Mouse (Mus musculus) heart, adult 2 months (tissue): Measurements from ENCODE around the gene Lrrtm1. TPM values are rescaled to one million over a fixed set of nuclear protein-coding genes. Genes with fewer than 3 reads are reported as not detected.

Experiments
- DNase-seq, 2 experiments: peaks; one replicate each; pipeline ENCODE4 v3.0.0; 2021
- H3K27ac ChIP-seq: fragments of 200-600 bp; 2 replicates; pipeline ENCODE4 v1.8.1; 2022
- H3K27me3 ChIP-seq: fragments of 200-500 bp; 2 replicates; pipeline ENCODE4 v1.6.1; 2012; ENCODE audit warnings: mild to moderate bottlenecking, low read length, inconsistent platforms, mixed read lengths; ENCODE audit not compliant: control insufficient read depth, insufficient read depth
- H3K36me3 ChIP-seq: fragments of 200-500 bp; 2 replicates; pipeline ENCODE4 v1.6.1; 2012; ENCODE audit warnings: low read length, inconsistent platforms; ENCODE audit not compliant: control insufficient read depth, insufficient read depth
- H3K4me1 ChIP-seq: fragments of 200-500 bp; 2 replicates; pipeline ENCODE4 v1.6.1; 2011; ENCODE audit warnings: low read length; ENCODE audit not compliant: control insufficient read depth, insufficient read depth
- H3K4me3 ChIP-seq: fragments of 200-600 bp; 2 replicates; pipeline ENCODE4 v1.8.1; 2022
- H3K79me2 ChIP-seq: fragments of 200-500 bp; replicated peaks from 2 replicates; pipeline ENCODE4 v1.6.1; 2012; ENCODE audit warnings: mild to moderate bottlenecking, inconsistent platforms, low read length, moderate library complexity, mixed read lengths; ENCODE audit not compliant: control insufficient read depth, insufficient read depth
- H3K9ac ChIP-seq: fragments of 200-500 bp; 2 replicates; pipeline ENCODE4 v1.6.1; 2012; ENCODE audit warnings: low read depth, mild to moderate bottlenecking, control low read depth, inconsistent platforms, low read length, mixed read lengths
- CTCF ChIP-seq: fragments of 200-600 bp; IDR thresholded peaks from 2 replicates; pipeline ENCODE4 v1.8.1; 2022; ENCODE audit warnings: antibody characterized with exemption, mild to moderate bottlenecking, moderate library complexity
- EP300 ChIP-seq: fragments of 200-500 bp; IDR thresholded peaks from 2 replicates; pipeline ENCODE4 v1.6.1; 2011; ENCODE audit warnings: low read depth, low read length, control low read depth; ENCODE audit not compliant: insufficient read depth
- POLR2A ChIP-seq: fragments of 200-500 bp; IDR thresholded peaks from 2 replicates; pipeline ENCODE4 v1.6.1; 2011; ENCODE audit warnings: mild to moderate bottlenecking, low read depth, low read length, control low read depth; ENCODE audit not compliant: insufficient read depth
- WGBS: fragments of 180-500 bp; shearing (Covaris S2); methylation state at CpG from one replicate; pipeline ENCODE4 v1.1.7; 2018; 5-methylcytosine and 5-hydroxymethylcytosine counted together
- intact Hi-C: fragments of 180-260 bp; cut with DNase I; formaldehyde crosslinking; loops from one replicate; pipeline ENCODE4 v1.15.1; 2025
- polyA plus RNA-seq: library from polyadenylated mRNA; depleted of rRNA; stranded (reverse); fragments of >200 nt; gene quantifications from 2 replicates; pipeline ENCODE4 v1.2.3, GENCODE M21; 2012
- total RNA-seq, 2 experiments: library from RNA; stranded (reverse); gene quantifications; 2 replicates each; pipeline ENCODE4 v1.2.3; 2021

The Lrrtm1 gene
- total and polyA plus RNA-seq, 3 experiments = 0.16 TPM; not detected in 2

DNA sequence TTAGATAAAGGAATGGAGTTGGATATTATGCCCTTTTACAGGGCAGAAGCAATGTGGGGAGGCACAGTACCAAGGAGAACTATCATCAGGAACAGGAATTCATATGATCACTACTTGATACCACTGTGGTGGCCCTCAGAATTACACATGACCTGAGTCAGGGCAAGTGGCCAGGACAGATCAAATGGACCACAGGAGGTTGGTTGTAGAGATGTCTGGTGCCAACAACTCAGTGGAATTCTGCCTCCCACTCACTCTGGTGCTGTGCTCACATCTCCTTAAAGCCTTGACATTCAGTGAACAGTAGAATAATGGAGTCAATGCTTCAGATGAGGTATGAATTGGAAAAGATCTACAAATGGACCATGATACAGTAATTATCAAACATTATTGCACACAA, 45.9 kb downstream of the Lrrtm1 start:
- no peak overlapping the region for H3K27ac ChIP-seq
- H3K9ac ChIP-seq = no peak overlapping the region
- no peaks in the 10 kb centered on the region for H3K4me1 ChIP-seq
- intact Hi-C loops = no loop called here
- TF ChIP-seq POLR2A (no peak), EP300 (no peak), CTCF (no peak)
- no peaks in the 10 kb centered on the region for H3K36me3 ChIP-seq
- H3K79me2 ChIP-seq = no peaks in the 10 kb centered on the region
- no peaks in the 10 kb centered on the region for H3K27me3 ChIP-seq
- no peak for DNase-seq
- H3K4me3 ChIP-seq = no peak overlapping the region

DNA sequence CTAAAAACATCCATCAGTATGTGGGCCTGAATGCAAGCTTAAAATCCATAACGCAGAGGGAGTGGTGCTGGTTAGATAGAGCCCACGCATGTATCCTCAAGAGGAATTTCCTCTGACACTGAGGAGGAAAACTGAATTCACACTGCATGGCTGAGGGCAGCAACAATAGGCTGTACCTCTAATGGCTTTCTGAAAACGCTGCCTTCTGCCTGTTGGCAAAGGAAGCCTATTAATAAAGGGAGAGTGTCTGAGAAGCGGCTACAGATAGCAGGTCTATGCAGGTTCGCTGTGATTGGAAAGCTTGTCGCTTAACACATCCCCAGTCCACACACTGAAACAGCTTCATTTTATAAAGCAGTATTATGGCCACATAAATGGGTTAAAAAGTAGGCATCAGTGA, 48.9 kb downstream of the Lrrtm1 start:
- no peak for DNase-seq
- WGBS = 51% methylated on average over 6 of the region's 6 CpGs
- Histone ChIP-seq H3K79me2 (no peaks in the 10 kb centered on the region), H3K4me1 (no peaks in the 10 kb centered on the region), H3K27me3 (no peaks in the 10 kb centered on the region), H3K36me3 (no peaks in the 10 kb centered on the region), H3K27ac (no peak overlapping the region), H3K9ac (no peak overlapping the region), H3K4me3 (no peak overlapping the region)
- TF ChIP-seq CTCF (no peak), POLR2A (no peak), EP300 (no peak)
- intact Hi-C loops = no loop called here

DNA sequence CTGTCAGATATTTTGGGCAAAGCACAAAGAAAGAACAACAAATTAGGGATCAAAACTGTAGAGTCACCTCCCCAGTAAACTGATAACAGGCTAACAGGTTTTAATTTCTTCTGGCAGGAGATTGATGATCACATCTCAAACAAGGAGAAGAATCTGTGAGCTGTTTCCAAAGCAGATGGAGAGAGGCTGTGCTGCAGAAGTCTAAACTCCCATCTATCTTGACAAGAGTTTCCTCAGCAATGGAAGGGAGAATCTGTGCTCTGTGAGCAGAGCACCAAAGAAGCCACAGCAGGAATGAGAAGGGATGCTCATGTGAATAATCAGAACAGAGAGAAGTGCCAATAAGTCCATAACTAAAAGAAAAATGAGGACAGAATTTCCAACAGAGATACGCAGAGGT, 58.8 kb downstream of the Lrrtm1 start:
- Histone ChIP-seq H3K4me3 (no peak overlapping the region), H3K27ac (no peak overlapping the region), H3K4me1 (no peaks in the 10 kb centered on the region), H3K27me3 (no peaks in the 10 kb centered on the region), H3K36me3 (no peaks in the 10 kb centered on the region), H3K9ac (no peak overlapping the region), H3K79me2 (no peaks in the 10 kb centered on the region)
- DNase-seq = no peak
- 80% methylated on average over 1 of the region's 1 CpGs for WGBS
- no peak for TF ChIP-seq CTCF
- TF ChIP-seq POLR2A = no peak
- TF ChIP-seq EP300 = no peak
- intact Hi-C loops = no loop called here

DNA sequence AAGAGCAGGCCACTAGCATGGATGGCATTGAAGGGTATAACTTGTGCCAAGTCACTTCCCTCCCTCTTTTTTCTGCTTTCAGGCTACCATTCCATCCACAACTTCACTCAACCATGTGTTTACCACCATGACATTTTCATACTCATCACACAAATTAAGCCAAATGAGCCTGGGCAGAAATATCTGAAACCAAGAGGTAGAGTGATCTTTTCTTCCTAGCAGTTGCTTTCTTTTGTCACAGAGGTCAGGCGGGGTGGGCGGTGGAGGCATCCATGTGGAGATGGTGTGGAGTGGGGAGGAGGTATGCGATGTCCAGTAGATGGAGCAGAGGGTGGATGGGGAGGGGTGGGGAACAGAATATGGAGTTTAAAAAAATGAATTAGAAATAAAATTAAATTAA, 64.3 kb downstream of the Lrrtm1 start:
- H3K27ac ChIP-seq = no peak overlapping the region
- H3K79me2 ChIP-seq = no peaks in the 10 kb centered on the region
- no peaks in the 10 kb centered on the region for H3K4me1 ChIP-seq
- no peaks in the 10 kb centered on the region for H3K36me3 ChIP-seq
- intact Hi-C loops = no loop called here
- 91% methylated on average over 3 of the region's 3 CpGs for WGBS
- no peak overlapping the region for H3K9ac ChIP-seq
- H3K4me3 ChIP-seq = no peak overlapping the region
- no peak for DNase-seq
- H3K27me3 ChIP-seq = no peaks in the 10 kb centered on the region
- no peak for TF ChIP-seq EP300
- TF ChIP-seq CTCF = no peak
- TF ChIP-seq POLR2A = no peak
